Mouse (Mus musculus): ENCODE measurements around the gene Batf.
A peak's percentile ranks its signal among the peaks of the same experiment; 100 is the strongest.
"Not testable (repeated sequence)": the region's sequence is repeated elsewhere in the genome, so short reads cannot be mapped to it uniquely, and the experiment has no call there.

Batf gene

DNA sequence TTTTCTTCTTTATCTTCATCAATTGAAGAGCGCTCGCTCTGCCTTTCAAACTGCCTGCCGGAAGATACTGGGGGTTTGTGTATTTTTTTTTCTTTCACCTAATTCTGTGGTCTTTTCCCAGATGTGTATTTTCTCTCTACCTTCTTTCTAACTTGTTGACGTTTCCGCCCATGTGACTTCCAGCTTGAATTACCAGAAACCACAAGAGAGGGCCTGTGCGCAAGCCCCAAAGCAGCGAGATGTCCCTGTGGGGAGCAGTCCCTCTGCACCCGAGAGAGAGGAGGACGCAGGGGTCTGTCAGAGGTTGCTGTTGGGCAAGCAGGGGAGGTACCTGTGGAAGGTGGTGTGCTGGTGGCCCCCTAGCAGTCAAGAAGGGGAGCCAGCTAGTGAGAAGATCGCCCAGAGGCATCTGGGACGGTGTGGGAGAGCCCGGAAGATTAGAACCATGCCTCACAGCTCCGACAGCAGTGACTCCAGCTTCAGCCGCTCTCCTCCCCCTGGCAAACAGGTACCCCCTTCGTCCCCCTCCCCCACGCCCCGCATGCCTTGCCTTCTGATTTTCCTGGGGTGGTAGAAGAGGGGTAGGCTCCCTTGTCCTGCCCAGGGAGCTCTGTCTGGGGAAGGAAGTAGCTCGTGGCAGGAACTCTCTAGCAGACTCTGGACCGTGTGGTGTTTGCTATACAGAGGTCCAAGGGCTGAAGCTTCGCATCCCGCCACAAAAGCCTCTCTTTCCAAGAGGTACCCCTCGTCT, at the start of gene Batf:
TSS of gene Batf (plus strand) at position 204 of the 751 bp plus-strand sequence.
- DNase-seq (ENCODE audit: low spot score) = no peak

DNA sequence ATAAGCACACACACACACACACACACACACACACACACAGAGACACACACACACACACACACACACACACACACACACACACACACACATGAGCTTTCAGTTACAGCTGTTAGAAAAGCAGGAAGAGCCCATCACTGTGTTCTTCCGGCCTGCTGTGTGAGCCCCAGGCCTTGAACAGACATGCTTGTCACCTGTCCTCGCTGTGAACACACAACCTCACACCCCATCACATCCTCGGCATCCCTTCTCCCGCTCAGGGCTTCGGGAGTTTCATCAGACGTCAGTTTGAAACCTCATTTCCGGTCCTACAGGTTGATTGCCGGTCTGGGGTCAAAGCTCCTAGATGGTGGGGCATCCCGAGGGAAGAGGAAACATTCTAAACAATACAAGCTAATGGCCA, 48.5 kb upstream of the Batf start:
- DNase-seq (ENCODE audit: low spot score) = no peak

DNA sequence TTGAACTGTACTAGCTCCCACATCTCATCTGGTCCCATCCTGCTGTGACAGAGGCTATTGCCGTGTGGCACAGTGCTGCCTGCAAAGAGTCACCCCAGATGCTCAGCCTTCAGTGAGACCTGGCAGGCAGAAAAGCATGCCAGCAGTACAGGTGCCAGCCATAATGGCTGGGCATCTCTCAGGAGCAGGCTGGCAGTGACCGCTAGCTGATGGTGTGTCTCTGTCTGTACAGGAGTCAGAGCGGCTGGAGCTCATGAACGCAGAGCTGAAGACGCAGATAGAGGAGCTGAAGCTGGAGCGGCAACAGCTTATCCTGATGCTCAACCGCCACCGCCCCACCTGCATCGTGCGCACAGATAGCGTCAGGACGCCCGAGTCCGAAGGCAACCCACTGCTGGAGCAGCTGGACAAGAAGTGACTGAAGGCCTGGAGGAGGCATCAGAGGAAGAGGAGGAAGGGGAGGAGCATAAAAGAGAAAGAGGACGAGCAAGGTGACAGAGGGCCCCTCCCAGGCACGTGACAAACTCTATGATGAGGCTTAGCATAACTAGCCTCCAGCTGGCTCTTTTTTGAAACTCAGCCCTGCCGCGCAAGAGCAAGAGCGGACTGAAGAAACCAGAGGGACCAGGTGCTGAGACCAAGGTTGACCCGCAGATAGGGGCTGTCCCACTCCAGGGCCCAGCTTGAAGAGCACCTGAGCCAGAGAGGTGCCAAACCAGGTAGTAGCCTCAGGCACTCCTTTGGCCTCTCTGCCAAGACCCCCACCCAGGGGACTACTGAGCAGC, 47.7 kb upstream of the Batf start:
- DNase-seq (ENCODE audit: low spot score) = no peak

DNA sequence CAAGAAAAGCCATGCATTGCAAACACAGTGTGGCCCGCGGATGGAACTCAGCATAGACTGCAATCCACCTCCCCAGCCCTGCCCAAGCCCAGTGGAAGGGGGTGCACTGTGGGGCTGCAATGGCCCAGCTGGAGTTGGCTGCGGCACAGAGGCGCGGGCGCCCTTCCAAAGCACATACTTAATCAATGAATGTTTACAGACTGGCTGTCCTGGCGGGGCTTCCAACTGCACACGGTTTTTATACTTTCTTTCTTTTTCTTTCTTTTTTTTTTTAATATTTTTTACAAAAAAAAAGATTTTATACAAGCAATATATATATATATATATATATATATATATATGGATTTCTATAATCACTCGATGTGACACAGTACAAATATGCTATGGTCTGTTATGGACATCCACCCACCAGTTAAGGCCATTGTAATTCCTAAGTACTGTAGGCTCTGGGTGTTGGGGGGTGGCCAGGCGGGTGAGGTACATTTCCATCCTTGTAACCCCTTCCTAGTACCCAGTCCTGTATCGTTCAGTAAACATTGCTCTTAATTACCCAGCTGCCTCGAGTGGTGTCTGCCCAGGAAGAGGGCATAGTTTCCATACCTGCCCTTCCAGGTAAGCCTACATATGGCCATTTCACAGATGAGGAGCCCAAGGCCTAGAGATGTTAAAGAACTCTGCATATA, 47.0 kb upstream of the Batf start:
- DNase-seq (ENCODE audit: low spot score) = no peak

DNA sequence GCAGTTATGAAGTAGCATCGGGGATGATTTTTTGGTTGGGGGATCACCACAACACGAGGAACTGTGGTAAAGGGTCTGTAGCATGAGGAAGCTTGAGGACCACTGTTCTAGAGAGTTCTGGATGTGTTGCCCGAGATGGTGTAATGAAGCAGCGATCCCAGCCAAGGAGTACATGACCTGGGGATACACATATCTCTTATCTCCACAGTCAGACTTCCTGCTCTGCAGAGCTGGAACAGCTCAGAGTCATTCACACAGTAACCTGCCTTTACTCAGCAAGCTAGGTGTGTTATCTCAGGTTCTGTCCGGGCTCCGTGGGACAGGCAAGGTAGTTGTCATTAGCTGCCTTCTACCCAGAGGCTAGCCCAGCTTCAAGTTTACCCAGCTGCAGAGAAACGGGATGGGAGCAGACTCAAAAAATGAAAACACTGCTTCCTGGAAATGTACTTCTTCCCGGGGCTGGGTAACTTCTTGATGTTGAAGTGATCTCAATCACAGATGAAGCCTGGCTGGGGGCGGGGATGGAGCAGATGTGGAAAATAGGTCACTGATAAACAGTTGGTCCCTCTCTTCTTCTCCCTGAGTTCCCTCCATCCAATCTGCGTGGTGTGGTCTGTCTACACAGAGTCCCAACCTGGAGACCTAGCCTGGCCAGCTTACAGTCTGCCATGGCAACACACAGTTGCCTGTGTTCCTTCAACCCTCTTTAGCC, 45.5 kb upstream of the Batf start:
- no peak for DNase-seq (ENCODE audit: low spot score)

DNA sequence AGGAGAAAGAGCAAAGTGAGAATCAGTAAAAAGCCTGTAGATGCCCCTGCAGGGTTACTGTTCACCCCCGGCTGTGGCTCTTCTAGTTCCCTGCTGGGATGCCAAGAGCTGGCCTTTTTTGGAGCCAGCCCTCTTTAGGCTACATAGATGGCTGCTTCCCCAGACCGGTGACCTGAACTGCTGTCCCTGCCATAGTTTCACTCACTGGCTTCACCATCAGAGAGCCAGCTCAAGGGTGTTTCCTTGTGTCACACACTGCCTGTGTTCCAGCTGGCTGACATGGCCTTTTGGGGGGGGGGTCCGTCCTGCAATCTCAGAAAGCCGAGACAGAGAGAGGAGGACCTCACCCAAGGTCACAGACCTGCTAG, 44.9 kb upstream of the Batf start:
- no peak for DNase-seq (ENCODE audit: low spot score)

DNA sequence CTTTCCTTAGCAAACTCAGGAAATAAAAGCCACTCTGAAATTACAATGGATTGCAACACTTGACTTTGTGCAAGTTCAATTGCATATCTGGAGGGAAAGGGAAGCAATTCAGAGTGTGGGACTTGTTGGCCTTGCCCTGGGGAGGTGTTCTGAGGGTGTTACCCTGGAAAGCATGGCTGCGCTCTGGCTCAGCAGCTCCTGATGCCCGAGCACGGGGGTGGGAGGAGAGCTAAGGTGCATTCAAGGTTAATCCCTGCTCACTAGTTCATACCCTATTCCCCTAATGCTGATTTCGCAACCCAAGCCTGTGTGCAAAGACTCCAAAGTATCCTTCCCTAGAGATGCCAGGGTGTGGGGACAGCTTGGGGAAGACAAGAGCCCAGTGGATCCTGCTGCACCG, 42.7 kb upstream of the Batf start:
- no peak for DNase-seq (ENCODE audit: low spot score)

DNA sequence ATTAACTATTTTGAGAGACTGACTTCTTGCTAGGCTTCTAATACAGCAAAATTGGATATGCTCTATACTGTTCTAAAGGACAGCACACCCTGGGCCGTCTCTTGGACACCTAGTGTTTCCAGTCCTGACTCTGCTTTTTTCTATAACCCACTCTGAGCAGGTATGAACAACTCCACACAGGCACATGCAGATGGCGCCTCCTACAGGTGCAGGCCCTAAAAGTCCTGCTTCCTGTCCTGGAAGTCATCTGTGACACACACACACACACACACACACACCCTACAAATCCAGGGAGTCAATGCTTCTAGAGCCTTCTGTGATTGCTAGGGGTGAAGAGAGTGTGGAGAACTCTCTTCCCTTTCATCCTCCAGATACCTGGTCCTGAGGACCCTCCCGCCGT, 40.8 kb upstream of the Batf start:
- DNase-seq (ENCODE audit: low spot score) = no peak

DNA sequence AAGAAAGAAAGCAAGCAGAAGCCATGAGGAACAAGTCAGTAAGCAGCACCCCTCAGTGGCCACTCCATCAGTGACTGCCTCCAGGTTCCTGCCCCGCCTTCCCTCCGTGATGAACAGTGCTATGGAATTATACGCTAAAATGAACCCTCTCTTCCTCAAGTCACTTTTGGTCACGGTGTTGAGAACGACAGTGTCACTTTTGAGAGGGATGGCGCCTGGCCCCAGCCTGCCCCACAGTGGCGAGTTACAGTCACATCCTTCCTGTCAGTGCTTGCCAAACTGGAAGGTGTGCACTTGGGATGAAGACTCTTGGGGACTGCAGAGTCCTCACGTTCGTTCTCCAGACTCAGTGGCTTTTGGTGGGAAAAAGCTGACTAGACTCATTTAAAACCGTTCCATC, 39.1 kb upstream of the Batf start:
- DNase-seq (ENCODE audit: low spot score) = no peak

DNA sequence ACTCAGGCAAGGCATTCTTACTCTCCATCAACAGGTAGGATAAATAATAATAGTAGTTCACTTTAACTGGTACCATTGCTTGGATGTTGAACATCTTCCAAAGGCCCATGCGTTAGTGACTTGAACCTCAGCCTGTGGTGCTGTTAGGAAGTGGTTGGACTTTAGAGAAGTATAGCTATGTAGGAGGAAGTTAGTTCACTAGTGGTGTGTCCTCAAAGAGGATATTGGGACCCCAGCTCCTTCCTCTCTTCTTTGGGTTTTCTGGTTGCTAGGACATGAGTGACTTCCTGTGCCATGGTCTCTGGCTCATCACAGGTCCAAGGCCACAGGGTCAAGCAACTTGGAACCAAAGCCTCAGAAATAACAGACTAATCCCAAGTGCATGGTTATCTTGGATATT, 38.5 kb upstream of the Batf start:
- no peak for DNase-seq (ENCODE audit: low spot score)

DNA sequence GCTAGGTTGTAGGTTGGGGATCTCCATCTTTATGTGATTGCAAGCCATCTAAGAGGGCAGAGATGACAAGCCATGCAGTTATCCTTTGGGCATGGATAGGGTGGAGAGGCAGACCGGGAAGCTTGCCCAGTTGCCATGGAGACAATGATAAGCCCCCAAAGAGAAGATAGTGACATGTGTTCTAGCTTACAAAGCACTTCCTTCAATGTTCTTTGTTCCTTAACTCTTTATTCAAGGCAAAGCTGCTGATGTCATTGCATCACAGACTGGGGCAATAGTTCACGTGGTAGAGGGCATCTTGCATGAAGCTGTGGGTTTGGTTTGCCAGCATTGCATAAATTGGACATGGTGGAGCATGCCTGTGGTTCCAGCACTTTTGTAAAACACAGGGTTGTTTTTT, 27.1 kb upstream of the Batf start:
- DNase-seq (ENCODE audit: low spot score) = no peak

DNA sequence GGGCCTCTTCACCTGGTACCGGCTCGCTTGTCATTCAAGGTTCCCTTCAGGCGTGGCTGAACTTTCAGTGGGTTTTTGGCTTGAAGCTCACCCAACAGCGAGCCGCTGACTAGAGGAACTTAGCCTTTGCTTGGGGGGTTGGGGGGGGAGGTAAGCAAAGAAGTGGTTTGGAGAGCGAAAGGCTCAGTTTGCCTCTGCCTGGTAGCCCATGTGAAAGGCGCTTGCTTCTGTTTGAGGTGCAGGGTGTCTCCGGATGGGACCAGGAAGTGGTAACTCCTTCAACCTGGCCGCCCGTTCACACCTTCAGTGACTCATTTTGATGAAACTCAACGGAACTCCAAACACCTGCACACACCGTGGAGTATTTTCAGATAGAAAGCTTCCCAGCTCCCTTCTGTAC, 25.6 kb upstream of the Batf start:
- no peak for DNase-seq (ENCODE audit: low spot score)

DNA sequence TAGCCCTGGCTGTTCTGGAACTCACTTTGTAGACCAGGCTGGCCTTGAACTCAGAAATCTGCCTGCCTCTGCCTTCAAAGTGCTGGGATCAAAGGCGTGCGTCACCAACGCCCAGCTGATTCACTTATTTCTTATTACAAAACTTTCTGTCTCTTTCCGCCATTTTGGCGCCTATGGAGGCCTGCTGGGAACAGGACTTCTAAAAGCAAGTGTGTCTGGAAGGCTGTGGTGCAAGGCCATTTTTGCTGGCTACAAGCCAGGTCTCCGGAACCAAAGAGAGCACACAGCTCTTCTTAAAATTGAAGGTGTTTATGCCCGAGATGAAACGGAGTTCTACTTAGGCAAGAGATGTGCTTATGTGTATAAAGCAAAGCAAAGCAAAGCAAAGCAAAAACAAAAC, 24.2 kb upstream of the Batf start:
- DNase-seq (ENCODE audit: low spot score) = not testable (repeated sequence)

DNA sequence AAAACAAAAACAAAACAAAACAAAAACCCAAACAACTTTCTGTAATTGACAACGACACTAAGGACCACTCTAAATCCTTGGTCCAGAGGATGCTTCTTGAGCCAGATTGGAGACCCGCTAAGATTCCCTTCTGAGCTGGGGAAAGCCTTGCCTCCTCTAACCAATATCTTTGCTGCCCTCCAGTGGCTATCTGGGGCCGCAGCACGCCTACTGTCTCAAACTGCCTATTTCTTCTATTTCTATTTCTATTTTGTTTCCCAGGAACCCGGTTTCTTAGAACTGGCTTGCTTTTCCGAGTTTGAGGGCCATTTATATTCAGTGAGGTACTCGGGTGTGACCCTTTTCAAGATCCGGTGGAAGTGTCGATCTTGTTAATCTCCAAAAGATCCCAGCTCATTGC, 23.6 kb upstream of the Batf start:
- DNase-seq (ENCODE audit: low spot score) = peak; percentile 65

DNA sequence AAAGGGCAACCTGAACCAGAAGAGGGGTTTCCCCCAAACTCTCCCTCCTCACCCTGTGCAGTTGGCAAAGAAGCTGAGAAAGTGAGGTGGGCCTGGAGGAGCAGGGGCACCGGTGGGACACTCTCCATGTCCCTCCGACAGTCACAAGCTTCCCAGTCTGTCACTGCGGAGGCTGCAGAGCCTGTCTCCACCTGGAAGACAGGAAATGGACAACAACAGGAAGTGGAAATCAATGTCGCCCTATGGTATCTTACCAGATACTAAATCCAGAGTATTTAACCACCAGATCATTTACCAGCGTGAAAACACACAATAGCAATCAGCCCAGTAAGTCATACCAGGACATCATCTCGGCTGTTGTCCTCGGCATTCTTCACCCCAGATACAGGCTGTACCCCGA, 20.4 kb upstream of the Batf start:
- no peak for DNase-seq (ENCODE audit: low spot score)

DNA sequence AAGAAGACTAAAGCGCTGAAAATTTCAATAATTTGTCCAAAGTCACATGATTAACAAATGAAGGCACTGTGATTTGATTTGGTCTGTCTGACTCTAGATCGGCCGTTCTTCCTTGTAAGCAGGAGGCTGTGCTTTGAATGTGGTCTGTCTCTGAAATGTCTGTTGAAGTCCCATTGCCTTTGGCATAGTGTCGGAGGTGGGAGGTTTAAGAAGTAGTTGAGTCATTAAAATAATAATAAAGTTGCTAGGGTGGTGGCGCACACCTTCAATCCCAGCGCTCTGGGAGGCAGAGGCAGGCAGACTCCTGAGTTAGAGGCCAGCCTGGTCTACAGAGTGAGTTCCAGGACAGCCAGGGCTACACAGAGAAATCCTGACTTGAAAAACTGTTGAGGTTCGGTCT, 19.4 kb upstream of the Batf start:
- DNase-seq (ENCODE audit: low spot score) = no peak

DNA sequence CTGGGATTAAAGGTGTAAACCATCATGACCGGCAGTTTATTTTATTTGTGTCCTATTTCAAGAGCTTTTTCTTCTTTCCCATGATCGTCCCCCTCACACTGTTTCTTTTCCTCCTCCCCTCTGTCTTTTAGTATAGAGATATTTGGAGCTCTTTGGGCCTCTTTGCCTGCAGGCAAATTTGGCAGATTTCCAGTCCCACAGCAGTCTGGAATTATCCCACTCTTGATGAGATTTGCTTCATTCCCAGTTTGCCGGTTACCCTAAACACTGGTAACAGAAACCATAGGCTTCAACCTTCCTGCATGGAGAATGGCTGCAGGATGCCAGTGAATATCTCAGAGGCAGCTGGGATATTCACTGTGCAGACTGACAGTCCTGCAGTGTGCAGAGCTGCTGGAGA, 17.8 kb upstream of the Batf start:
- no peak for DNase-seq (ENCODE audit: low spot score)

DNA sequence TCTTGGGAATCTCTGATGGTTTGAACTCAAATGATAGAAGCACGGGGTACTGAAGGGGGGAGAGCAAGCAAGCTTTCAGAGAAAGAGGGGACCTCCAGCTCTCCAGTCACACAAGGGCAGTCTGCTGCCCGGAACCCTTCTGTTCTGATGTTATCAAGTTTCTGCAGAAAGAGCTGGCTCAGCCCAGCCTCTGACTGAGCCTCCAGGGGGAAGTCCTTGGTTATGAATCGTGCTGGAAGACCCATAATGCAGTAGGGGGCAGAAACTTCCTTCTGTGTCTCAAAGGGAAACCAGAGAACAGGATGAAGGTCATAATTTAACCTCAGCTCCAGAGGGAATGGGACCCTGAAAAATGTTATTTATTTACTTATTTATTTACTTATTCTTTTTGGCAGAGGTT, 16.4 kb upstream of the Batf start:
- DNase-seq (ENCODE audit: low spot score) = no peak

DNA sequence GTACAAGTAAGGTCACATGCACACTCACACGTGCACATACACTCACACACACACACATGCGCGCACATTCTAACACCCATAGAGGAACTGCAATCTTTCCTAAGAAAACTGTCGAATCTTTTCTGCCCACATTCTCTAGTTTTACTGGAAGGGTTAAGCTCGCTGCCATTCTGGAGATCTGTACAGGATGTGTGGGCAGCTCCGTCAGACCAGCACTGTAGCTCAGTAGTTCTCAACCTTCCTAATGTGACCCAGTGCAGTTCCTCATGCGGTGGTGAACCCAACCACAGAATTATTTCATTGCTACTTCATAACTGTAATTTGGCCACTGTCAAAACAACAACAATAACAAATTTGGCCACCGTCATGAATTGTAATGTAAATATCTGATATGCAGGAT, 12.6 kb upstream of the Batf start:
- no peak for DNase-seq (ENCODE audit: low spot score)

DNA sequence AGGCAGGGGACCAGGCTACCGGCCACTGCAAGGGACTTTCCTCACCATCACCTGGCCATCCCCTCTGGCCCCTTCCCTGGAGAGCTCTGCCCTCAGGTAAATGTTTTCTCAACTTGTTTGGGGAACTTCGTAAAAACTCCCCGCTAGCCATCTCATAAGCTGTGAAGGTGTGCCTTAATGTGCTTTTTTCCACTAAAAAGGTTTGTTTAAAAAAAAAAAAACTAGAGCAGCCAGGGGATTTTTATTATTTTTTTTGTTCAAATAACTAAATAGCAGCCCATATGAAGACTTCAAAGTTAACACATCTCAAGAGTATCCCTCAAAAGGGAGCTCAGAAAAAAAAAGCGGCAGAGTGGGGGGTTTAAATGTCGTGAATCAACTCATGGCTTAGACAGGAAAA, 7.4 kb upstream of the Batf start:
- no peak for DNase-seq (ENCODE audit: low spot score)

DNA sequence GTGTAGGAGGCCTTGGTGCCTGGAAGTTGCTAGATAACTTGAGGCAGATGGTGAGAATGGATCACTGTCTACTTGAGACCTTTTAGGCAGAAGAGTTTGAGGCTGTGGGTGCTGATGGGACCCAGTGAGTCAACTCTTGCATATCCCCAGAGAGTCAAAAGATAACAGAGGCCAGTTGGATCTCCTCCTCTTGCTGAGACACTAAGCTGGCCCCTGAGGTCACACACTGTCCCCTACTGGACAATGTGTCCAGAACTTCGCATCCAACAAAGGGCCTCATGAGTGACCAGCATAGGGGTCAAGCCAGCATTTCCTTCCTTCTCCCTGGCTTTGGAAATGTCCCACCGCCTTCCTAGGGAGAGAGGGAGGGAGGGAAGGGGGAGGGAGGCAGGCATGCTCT, 6.7 kb upstream of the Batf start:
- no peak for DNase-seq (ENCODE audit: low spot score)

DNA sequence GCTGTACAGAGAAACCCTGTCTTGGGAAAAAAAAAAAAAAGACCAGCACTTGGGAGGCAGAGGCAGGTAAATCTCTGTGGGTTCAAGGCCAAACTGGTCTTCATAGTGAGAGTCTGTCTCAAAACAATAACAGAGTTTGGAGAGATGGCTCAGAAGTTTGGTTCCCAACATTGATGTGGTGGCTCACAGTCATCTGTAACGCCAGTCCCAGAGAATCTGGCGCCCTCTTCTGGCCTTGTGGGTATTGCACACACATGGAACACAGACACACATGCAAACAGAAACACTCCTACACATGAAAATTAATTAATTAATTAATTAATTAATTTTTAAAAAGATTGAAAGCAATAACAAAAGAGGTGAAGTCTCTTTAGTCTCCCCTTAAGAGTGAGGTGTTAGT, 4.1 kb upstream of the Batf start:
- no peak for DNase-seq (ENCODE audit: low spot score)
